Mouse (Mus musculus) hindbrain, embryonic 12.5 days (tissue): Measurements from ENCODE around the gene Bpifb3. TPM values are rescaled to one million over a fixed set of nuclear protein-coding genes. Genes with fewer than 3 reads are reported as not detected.
A peak's percentile ranks its signal among the peaks of the same experiment; 100 is the strongest.

Experiments
- ATAC-seq: fragments of 200-750 bp; cut with Nextera tagmentation; 2 replicates; pipeline ENCODE4 v1.8.0; 2017; ENCODE audit warnings: moderate TSS enrichment; ENCODE audit not compliant: low FRiP score
- H3K27ac ChIP-seq: fragments of 300-500 bp; sonication (generic); 2 replicates; pipeline ENCODE4 v1.5.1; 2016; ENCODE audit warnings: mild to moderate bottlenecking
- H3K27me3 ChIP-seq: fragments of 300-500 bp; sonication (generic); 2 replicates; pipeline ENCODE4 v1.6.1; 2016; ENCODE audit warnings: mild to moderate bottlenecking
- H3K36me3 ChIP-seq: fragments of 300-500 bp; sonication (generic); 2 replicates; pipeline ENCODE4 v1.6.1; 2016; ENCODE audit warnings: mild to moderate bottlenecking
- H3K4me1 ChIP-seq: fragments of 300-500 bp; sonication (generic); 2 replicates; pipeline ENCODE4 v1.6.1; 2016
- H3K4me2 ChIP-seq: fragments of 300-500 bp; sonication (generic); replicated peaks from 2 replicates; pipeline ENCODE4 v1.6.1; 2016; ENCODE audit warnings: mild to moderate bottlenecking
- H3K4me3 ChIP-seq: fragments of 300-500 bp; sonication (generic); 2 replicates; pipeline ENCODE4 v1.5.1; 2016; ENCODE audit warnings: mild to moderate bottlenecking
- H3K9ac ChIP-seq: fragments of 300-500 bp; sonication (generic); 2 replicates; pipeline ENCODE4 v1.6.1; 2016; ENCODE audit warnings: mild to moderate bottlenecking, moderate library complexity
- H3K9me3 ChIP-seq: fragments of 300-500 bp; sonication (generic); replicated peaks from 2 replicates; pipeline ENCODE4 v1.6.1; 2016; ENCODE audit warnings: mild to moderate bottlenecking
- WGBS: fragments of 180-500 bp; shearing (Covaris S2); methylation state at CpG from one replicate; pipeline ENCODE4 v1.1.7; 2016; 5-methylcytosine and 5-hydroxymethylcytosine counted together
- polyA plus RNA-seq: library from polyadenylated mRNA; unstranded; fragments of >200 nt; fragmentation: Nextera tagmentation; extraction: Ambion mirVana; gene quantifications from 2 replicates; pipeline ENCODE4 v1.2.1, GENCODE M21; 2016

The Bpifb3 gene
- polyA plus RNA-seq, 1 experiment from 2014 or later: not detected

DNA sequence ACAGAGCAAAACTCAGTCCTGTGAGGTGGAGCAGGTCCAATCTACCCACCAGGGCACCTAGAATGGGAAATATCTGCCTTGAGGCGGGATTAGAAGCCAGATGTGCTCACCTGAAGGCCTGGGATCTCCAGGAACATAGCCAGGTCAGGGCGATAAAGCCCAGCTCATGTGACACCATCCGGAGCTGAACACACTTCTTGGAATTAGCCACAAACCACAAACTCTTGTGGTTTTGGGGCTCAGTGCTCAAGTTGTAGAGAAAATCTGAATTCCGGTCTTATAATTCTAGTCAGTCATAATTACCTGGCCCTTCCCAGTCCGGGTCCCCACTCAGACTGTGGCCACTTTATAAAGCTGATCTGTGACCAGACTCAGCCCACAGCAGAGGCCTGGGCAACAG is 19.8 kb downstream of the Bpifb3 start, which contains the start of gene Bpifb4:
Bpifb4 (plus strand) TSS at position 370 of the 400 bp plus-strand sequence.
- 87% methylated on average over 5 of the region's 5 CpGs for WGBS

DNA sequence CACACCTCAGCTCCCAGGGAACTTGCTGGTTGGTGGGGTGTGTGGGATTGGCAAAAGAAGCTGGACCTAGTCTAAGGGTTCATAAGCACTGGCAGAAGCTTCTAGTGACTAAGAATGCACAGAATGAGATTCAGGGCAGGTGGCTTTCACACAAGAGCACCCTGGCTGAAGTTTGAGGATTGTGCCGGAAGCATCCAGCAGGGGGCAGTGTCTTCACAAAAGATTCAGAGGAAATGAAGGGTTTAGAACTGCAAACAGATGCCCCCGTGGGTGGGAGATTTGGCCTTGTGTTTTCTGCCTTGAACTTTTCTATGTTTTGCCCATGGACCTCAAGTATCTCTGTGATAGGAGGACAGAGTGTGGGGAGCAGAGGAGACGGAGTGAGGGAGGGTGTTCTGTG is 25.5 kb downstream of the Bpifb3 start:
- ATAC-seq: no peak
- Histone ChIP-seq H3K9me3 (no peaks in the 10 kb centered on the region), H3K9ac (no peak overlapping the region), H3K4me3 (no peak overlapping the region), H3K4me1 (no peaks in the 10 kb centered on the region), H3K4me2 (no peak overlapping the region), H3K27ac (no peak overlapping the region), H3K36me3 (no peaks in the 10 kb centered on the region), H3K27me3 (no peaks in the 10 kb centered on the region)
- 36% methylated on average over 3 of the region's 3 CpGs for WGBS

More for the DNA sequence above, 19.8 kb downstream of the Bpifb3 start, which contains the start of gene Bpifb4:
- H3K9ac ChIP-seq: no peak within 1 kb of the TSS
- no peaks in the 10 kb centered on the region for H3K9me3 ChIP-seq
- no peaks in the 10 kb centered on the region for H3K4me1 ChIP-seq
- no peak within 1 kb of the TSS for H3K4me2 ChIP-seq
- no peak within 1 kb of the TSS for H3K27ac ChIP-seq
- H3K36me3 ChIP-seq: no peaks in the 10 kb centered on the region
- ATAC-seq: no peak
- H3K4me3 ChIP-seq: no peak within 1 kb of the TSS
- H3K27me3 ChIP-seq: no peaks in the 10 kb centered on the region

DNA sequence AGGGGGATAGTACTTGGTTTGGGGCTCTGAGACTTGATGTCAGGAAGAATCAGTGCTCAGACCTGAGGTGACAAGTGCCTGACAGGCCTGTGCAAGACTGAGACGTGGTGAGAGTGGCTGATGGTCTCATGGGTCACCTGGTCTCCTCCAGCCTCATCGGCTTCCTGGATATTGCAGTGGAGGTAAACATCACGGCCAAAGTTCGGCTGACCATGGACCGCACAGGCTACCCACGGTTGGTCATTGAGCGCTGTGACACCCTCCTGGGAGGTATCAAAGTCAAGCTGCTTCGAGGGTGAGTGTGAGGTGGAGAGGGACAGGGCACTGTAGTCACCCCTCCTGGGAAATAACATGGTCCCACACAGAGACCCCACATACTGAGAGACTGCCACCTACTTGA is 26.5 kb downstream of the Bpifb3 start:
- Histone ChIP-seq H3K4me3 (no peak overlapping the region), H3K9me3 (no peaks in the 10 kb centered on the region), H3K9ac (no peak overlapping the region), H3K27me3 (no peaks in the 10 kb centered on the region), H3K27ac (no peak overlapping the region), H3K36me3 (no peaks in the 10 kb centered on the region), H3K4me2 (no peak overlapping the region), H3K4me1 (no peaks in the 10 kb centered on the region)
- ATAC-seq: no peak
- 93% methylated on average over 8 of the region's 8 CpGs for WGBS

DNA sequence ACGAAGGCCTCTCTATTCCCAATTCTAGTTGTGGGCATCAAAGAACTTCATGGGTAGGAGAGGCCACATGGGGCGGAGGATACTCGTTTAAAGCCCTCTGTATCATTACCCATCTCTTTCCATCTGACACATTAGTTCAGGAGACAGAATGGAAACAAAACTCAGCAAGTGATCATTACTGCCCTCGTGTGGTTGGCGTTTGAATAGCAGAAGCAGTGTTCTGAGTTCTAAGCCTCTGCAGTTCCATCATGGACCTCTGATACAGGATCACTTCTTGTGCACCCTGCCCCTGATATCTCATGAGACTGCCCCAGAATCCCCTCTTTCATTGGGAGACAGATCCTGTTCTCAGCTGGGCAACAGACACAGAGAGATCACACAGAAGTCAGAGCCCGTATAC is 34.9 kb downstream of the Bpifb3 start:
- Histone ChIP-seq H3K4me1 (no peaks in the 10 kb centered on the region), H3K27ac (no peak overlapping the region), H3K9ac (no peak overlapping the region), H3K36me3 (no peaks in the 10 kb centered on the region), H3K4me3 (no peak overlapping the region), H3K27me3 (no peaks in the 10 kb centered on the region), H3K9me3 (no peaks in the 10 kb centered on the region), H3K4me2 (no peak overlapping the region)
- ATAC-seq: no peak
- 27% methylated on average over 6 of the region's 6 CpGs for WGBS

DNA sequence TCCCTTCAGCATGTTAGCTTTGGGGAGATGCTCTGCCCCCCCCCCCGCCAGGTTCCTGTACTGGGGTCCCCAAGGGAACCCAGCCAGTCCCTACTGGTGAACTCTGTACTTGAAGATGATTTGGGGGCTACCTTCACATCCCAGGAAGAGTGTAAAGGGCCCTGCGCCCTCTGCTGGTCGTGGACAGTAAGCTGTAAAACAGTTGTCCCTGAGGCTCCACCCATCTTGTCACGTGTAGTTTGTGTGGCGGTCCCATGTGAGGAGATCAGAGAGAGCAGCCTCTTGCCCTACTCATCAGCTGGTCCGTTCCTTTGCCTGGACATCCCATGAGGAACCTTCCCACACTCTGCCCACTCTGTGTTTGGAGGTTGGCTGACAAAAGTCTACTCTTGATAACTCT is 35.8 kb downstream of the Bpifb3 start:
- Histone ChIP-seq H3K27ac (no peak overlapping the region), H3K9ac (no peak overlapping the region), H3K4me1 (no peaks in the 10 kb centered on the region), H3K27me3 (no peaks in the 10 kb centered on the region), H3K4me2 (peak overlapping the region; percentile 33), H3K36me3 (no peaks in the 10 kb centered on the region), H3K4me3 (no peak overlapping the region), H3K9me3 (no peaks in the 10 kb centered on the region)
- 14% methylated on average over 6 of the region's 6 CpGs for WGBS
- no peak for ATAC-seq

DNA sequence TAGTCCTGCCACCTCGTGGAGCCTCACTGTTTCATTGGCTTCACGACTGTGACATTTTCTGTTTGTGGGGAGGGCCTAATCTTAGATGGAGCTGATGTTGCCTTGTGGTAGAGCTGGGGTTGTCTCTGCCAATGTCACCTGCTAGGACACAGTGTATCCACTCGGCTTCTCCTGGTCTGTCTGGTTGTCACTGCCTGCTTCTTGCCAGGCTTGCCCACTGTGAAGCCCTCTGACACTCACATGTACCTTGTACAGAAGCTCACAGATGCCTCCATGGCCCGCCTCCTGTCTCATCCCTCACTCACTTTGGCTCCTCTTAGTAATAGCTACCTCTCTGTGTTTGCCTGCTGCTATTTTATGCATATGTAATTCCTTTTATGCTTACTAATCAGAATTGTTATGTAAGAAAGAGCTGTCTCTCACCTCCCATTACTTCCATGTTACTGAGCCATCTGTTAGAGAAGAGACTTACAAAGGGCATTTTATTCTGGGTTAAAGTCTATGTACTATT is 44.8 kb downstream of the Bpifb3 start:
- Histone ChIP-seq H3K9me3 (no peaks in the 10 kb centered on the region), H3K4me1 (no peaks in the 10 kb centered on the region), H3K36me3 (no peaks in the 10 kb centered on the region), H3K4me3 (no peak overlapping the region), H3K27me3 (no peaks in the 10 kb centered on the region), H3K9ac (no peak overlapping the region), H3K27ac (no peak overlapping the region), H3K4me2 (no peak overlapping the region)
- no peak for ATAC-seq
- 76% methylated on average over 4 of the region's 4 CpGs for WGBS

DNA sequence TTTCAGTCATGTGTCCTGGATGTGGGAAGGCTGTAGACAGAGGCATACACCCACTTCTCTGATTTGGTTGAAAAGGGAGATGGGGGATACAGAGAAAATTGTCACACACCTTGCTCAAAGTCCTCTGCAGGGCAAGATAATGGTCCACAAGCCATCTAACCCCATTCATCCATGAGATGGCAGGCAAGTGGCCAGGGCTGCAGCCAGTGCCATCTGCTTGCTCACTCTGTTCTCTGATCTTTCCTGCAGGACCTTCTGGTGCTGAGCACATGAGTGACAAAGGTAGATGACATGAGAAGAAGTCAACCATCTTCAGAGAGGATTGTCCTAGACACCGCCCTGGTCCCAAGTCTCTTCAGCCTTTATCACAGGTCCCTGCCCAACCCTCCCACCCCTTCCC is 45.3 kb downstream of the Bpifb3 start:
- no peak overlapping the region for H3K9ac ChIP-seq
- H3K9me3 ChIP-seq: no peaks in the 10 kb centered on the region
- no peaks in the 10 kb centered on the region for H3K4me1 ChIP-seq
- H3K27ac ChIP-seq: no peak overlapping the region
- H3K36me3 ChIP-seq: no peaks in the 10 kb centered on the region
- WGBS: 94% methylated on average over 1 of the region's 1 CpGs
- no peak overlapping the region for H3K4me3 ChIP-seq
- no peak overlapping the region for H3K4me2 ChIP-seq
- no peaks in the 10 kb centered on the region for H3K27me3 ChIP-seq
- no peak for ATAC-seq

DNA sequence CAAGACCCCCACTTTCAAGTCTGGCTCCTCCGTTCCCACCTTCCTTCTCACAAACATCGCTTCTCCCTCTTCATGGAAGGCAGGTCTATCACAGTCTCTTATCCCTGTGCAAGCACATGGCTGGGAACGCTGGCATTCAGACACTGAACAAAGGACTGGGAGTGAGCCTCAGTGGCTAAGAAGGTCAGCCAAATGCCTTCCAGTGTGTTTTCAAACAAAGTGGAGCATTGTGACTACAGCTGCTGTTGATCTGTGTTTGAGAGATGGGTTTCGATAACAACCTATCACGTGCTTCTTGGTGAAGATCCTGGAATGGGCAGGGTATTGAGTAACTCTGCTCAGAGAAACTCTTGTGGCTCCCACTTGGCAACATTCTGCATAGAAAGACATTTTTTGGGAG is 52.2 kb downstream of the Bpifb3 start:
- ATAC-seq: no peak
- no peaks in the 10 kb centered on the region for H3K36me3 ChIP-seq
- H3K4me1 ChIP-seq: no peaks in the 10 kb centered on the region
- WGBS: 60% methylated on average over 5 of the region's 5 CpGs
- no peaks in the 10 kb centered on the region for H3K9me3 ChIP-seq
- no peak overlapping the region for H3K4me2 ChIP-seq
- H3K27me3 ChIP-seq: no peaks in the 10 kb centered on the region
- H3K9ac ChIP-seq: no peak overlapping the region
- no peak overlapping the region for H3K27ac ChIP-seq
- no peak overlapping the region for H3K4me3 ChIP-seq

DNA sequence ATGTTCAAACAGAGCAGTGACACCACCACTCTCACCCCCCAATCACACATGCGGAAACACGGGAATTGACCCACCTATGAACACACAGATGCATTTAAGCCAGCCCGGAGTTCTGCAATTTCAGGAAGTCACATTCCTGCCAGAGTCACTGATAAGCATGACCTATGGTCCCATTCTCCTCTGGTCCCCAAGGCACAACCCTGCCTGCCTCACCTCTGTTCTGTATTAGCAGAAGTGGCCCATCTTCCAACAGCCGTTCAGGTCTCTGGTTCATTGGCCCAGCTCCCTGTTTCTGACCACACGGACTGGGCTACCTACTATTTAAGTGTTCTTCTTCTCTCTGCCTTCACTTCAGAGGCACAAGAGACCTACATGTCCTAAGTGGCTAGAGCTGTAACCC is 56.6 kb downstream of the Bpifb3 start, which contains the start of gene Bpifa6:
Bpifa6 (plus strand) TSS at position 364 of the 400 bp plus-strand sequence.
- no peak within 1 kb of the TSS for H3K4me3 ChIP-seq
- no peaks in the 10 kb centered on the region for H3K4me1 ChIP-seq
- H3K27ac ChIP-seq: no peak within 1 kb of the TSS
- no peaks in the 10 kb centered on the region for H3K9me3 ChIP-seq
- no peak within 1 kb of the TSS for H3K9ac ChIP-seq
- ATAC-seq: no peak
- H3K27me3 ChIP-seq: no peaks in the 10 kb centered on the region
- 84% methylated on average over 5 of the region's 5 CpGs for WGBS
- H3K36me3 ChIP-seq: no peaks in the 10 kb centered on the region
- no peak within 1 kb of the TSS for H3K4me2 ChIP-seq

Other genes with a start within 250 kb of the Bpifb3 start
- 0.17 TPM in 1 of 2 replicates, not detected in the other for gene Dnmt3c, start 221.6 kb upstream of the Bpifb3 start, polyA plus RNA-seq
- gene Mapre1, start 177.0 kb upstream of the Bpifb3 start, polyA plus RNA-seq: 369 and 427 TPM in 2 replicates
- gene Efcab8, start 138.3 kb upstream of the Bpifb3 start, polyA plus RNA-seq: 0.07 TPM in 1 of 2 replicates, not detected in the other
- gene Sun5, start 47.1 kb upstream of the Bpifb3 start, polyA plus RNA-seq: not detected in 2 replicates
- gene Bpifb2, start 43.2 kb upstream of the Bpifb3 start, polyA plus RNA-seq: not detected in 2 replicates
- not detected in 2 replicates for gene Bpifb6, start 17.8 kb upstream of the Bpifb3 start, polyA plus RNA-seq
- gene Bpifb4, start 20.0 kb downstream of the Bpifb3 start, polyA plus RNA-seq: not detected in 2 replicates
- gene Bpifa6, start 56.7 kb downstream of the Bpifb3 start, polyA plus RNA-seq: not detected in 2 replicates
- gene Bpifa2, start 90.0 kb downstream of the Bpifb3 start, polyA plus RNA-seq: not detected in 2 replicates
- gene Bpifa3, start 212.1 kb downstream of the Bpifb3 start, polyA plus RNA-seq: not detected in 2 replicates
- gene Bpifa1, start 224.7 kb downstream of the Bpifb3 start, polyA plus RNA-seq: not detected in 2 replicates
- gene Bpifa5, start 244.4 kb downstream of the Bpifb3 start, polyA plus RNA-seq: not detected in 2 replicates